Mouse (Mus musculus) natural killer cell, adult 2 months (primary cell): Measurements from ENCODE around the gene Olfr1440.

Experiments used
- DNase-seq, 2 experiments: peaks; one replicate each; pipeline ENCODE4 v3.0.0; 2022; ENCODE audit warnings: low spot score in 2 of 2

Olfr1440 gene

GRCm38 (mm10) chr19:12386979-12387378, at the start of gene Olfr1440:
Gene Olfr1440 (plus strand): TSS chr19:12387279.
- no peak for DNase-seq

GRCm38 (mm10) chr19:12373004-12373403, 14.1 kb upstream of the Olfr1440 start:
- DNase-seq, result no peak

DNA sequence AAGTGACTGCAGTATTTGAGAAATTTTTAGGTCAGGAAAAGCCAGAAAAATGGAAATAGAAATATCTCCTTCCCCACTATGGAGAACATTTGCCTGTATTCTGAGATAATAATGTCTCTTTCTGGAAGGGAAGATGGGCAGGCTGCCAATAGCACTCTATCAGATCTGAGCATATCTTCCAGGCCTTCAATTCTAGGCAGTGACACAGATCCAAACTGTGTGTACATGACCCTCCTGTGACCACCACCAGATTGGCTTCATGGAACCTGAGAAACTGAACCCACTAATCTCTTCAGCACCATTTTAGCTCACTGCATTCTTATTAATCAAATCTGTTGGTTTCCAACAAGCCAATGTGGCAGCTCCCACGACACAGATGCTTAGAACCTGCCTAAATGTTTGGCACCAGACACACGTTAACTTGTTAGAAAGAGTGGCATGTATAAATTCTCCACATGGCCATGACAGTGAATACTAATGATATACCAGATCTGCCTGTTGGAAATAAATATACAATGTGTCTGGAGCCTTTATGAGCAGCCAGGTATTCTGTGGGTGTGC, 12.5 kb upstream of the Olfr1440 start:
- no peak for DNase-seq

DNA sequence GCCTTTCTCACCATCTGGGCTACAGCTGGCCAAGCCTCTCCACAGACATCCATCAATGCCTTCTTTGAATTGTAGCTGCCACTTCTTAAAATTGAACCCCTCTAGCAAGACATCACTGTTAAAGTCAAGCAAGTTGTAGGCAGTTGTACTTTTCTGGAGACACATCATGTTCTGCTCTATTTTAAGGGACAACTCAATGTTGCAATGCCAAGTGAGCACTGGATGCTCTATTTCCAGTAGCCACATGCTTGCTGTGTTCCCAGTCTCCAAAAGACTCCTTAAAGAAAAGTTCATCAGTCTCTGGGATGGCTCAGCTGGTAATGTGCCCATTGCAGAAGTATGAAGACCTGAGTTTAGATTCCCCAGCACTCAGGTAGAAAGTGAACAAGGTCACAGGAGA, 26.7 kb downstream of the Olfr1440 start:
- no peak for DNase-seq

GRCm38 (mm10) chr19:12417361-12417760, 30.3 kb downstream of the Olfr1440 start, which contains the start of gene Olfr1441:
Gene Olfr1441 (plus strand): TSS chr19:12417433.
- DNase-seq, result no peak

DNA sequence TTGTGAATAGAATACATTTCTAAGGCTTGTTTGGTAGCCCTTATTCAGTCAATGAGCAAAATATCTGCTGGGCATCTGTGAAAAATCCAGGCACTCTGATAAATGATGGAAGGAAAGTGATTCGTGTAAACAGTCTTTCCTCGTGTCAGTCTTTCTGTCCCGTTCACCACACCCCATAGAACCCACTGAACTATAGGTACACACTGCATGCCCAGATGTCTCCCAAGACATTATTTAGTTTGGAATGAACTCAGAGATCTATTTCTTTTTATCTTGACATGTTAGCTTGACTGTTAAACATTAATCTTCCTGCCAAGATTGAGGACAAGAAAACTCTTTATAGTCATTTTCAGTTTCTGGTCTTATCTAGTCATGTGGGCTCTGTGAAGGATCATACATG, 31.2 kb downstream of the Olfr1440 start:
- no peak for DNase-seq

- DNase-seq, result no peak
Measured at GRCm38 (mm10) chr19:12420555-12420954, 33.5 kb downstream of the Olfr1440 start.

- DNase-seq, result no peak
Measured at GRCm38 (mm10) chr19:12421680-12422079, 34.6 kb downstream of the Olfr1440 start.

GRCm38 (mm10) chr19:12427101-12427500, 40.0 kb downstream of the Olfr1440 start:
- peak; percentile 8 to 28 for DNase-seq

GRCm38 (mm10) chr19:12427605-12428004, 40.5 kb downstream of the Olfr1440 start, which contains the start of gene Pfpl:
Gene Pfpl (plus strand): TSS chr19:12427905.
- DNase-seq, result no peak

- peak in 1 of 2 experiments; percentile 53 for DNase-seq
Measured at GRCm38 (mm10) chr19:12433033-12433432, 46.0 kb downstream of the Olfr1440 start.

GRCm38 (mm10) chr19:12435011-12435416, 47.9 kb downstream of the Olfr1440 start:
- peak in 1 of 2 experiments; percentile 35 for DNase-seq

DNA sequence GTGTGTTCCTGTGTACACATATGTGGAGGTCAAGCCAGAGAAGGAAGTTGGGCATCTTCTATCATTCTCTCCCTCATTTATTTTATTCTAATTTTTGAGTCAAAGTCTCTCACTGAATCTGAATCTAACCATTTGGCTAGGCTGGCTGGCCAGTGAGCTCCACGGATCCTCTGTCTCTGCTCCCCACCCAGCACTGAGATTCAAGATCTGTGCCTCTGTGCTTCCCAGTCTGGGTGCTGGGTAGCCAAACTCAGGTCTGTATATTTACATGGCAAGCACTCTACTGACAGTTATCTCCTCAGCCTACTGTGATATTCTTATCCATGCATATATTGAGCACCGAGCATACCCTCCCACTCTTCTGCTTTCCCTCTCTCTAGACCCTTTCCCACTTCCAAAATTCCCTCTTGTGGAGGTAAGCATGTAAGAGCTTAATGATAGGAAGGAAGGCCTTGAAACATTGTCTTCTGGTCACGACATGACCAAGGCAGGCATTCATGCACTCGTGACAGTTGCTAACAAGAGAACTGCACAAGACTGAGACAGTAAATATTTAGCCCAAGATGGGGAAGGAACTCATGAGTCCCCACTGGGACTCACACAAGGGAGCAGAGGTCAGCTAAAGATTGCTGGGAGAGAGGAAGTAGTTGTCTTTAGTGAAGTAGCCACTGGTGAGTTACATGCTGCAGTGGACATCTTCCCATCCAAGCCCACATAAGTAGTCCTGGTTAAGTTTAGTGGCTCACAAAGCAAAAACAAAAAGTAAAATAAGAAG, 48.9 kb downstream of the Olfr1440 start:
- DNase-seq, result no peak

GRCm38 (mm10) chr19:12439581-12439980, 52.5 kb downstream of the Olfr1440 start:
- no peak for DNase-seq

DNA sequence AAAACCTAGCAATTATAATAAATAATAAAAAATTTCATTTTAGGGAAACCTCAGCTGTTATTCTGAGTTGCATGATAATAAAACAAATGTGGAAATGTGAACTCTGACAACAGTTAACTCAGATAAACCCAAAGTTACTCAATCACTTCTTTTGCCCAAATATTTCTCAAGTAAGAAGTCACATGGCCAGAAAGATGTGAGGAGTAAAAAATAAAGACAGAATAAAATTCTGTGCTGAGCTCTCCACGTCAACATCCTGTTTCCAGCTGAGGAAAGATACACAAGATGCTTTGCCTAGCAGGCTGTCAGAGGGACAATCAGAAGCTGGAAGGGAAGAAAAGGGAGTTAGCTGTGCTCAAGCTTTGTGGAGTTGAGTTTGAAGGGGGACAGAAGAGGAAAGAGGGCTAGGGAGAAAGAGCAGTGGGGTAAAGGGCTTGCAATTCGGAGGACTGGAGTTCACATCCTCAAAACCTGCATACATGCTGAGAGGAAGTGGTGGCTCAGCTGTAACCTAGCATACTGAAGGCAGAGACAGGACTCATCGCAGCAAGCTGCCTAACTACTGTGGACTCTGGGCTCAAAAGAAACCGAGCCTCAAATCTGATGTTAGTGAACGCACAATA, 53.1 kb downstream of the Olfr1440 start:
- DNase-seq, result no peak

DNA sequence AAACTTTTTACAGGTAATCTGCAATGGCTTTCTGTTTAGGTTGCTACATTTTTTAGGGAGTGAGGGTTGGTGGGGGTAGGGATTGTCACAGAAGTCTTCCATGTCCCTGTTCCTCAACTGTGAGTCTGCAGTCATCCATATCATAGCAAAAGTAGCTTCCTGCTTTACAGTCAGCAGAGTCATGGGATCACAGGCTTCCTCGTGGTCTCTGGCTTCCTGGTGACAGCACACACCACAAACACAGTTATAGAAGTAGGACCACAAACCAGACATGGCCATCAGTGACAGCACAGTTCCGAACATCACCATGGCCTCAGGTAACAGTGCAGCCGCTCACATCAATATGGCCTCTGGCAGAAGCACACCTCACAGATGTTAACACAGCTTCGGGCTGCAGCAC, 55.5 kb downstream of the Olfr1440 start:
- DNase-seq, result no peak

DNA sequence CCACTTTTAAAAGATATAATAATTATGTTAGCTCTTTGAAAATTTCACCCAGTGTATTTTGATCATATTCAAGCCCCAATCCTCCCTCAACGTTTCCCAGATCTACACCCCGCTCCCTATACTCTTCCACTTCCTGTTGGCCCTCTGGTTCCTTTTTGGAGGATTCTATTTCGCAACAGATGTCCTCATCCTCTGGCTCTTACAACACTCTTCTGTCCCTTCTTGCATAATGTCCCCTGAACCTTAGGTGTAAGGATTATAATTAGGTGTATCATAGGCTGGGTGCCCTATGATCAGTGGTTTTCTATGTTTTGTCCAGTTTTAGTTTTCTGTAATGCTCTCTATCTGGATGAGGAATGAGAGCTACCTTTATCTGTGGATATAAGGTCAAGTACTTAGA, 57.9 kb downstream of the Olfr1440 start:
- DNase-seq, result no peak
